Mouse (Mus musculus) cerebellum, postnatal 14 days (tissue): ENCODE results near the gene Accsl.
A peak's percentile ranks its signal among the peaks of the same experiment; 100 is the strongest.

Source experiments
- DNase-seq, 2 experiments: peaks; one replicate each; pipeline ENCODE4 v3.0.0; 2021; ENCODE audit warnings: mixed read lengths in 2 of 2

Gene Accsl

DNA sequence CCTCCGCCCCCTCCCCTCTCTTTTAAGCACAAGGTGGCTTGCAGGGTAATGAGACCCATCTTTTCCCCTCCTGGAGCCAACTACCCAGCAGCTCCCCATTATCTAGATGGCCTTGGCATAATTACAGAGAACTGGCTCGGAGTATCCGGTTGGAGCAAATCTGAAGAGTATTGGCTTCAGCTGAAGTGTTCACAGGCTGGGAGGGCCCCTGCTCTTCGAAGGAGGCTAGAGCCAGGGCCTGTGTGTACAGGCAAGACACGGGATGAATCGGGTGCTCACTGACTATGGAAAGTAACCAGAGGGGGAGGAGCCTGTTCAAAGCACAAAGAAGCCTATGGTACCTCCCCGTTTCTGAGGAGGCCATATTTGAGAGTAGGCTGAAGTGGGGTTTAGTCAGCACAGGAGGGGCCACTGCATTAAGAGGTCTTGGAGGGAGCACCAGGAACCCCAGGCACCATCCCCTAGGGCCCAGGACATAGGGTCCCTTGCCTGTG lies at the start of gene Accsl:
Gene Accsl (minus strand): TSS at position 51 of the 494 bp plus-strand sequence.
- DNase-seq = no peak

DNA sequence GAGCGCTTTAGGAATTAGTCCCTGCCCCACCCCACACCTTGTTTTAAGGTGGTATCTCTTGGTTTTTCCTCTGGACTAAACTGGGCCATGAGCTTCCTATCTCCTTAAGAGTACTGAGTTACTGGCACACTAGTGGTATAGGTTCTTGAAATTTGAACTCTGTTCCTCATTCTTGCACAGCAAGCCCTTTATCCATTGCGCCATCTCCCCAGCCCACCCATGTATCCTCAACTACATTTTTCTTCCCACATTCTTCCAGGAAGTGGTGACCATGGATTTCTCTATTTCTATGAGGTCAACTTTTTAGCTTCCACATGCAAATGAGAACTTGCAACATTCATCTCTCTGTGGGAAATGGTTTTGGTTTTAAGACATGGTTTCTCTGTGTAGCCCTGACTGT lies 44.6 kb upstream of the Accsl start:
- DNase-seq = no peak

DNA sequence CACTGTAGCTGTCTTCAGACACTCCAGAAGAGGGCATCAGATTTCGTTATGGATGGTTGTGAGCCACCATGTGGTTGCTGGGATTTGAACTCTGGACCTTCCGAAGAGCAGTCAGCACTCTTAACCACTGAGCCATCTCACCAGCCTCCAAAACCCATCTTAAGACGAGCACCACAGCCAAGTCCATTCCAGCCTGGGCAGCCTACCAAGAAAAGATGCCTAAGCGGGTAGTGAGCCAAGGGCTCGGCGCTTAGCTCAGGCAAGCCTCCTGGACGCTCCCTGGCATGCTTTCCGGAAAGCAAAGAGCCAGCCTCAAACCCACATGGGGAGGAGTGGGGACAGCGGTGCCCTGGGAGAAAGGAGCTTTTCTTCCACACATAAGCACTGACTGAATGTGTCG lies 43.0 kb upstream of the Accsl start:
- DNase-seq = peak; percentile 83 to 84

DNA sequence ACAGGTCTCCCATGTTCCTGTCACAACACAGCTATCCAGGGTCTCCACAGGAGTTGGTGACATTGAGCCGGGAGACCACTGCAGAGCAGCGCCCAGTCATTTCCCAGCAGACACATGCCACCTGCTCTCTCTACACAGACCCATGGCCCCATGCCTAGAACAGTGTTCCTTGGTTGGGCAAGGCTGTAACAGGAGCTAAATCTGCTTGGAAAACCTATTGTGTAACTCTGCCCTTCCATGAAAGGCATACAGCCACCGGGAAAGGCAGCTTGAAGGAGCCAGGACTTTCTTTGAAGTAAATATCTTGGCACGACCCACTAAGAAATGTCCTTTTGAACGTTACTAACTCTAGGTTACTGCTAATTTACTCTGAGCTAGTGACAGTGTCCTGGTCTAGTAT lies 40.8 kb upstream of the Accsl start:
- DNase-seq = peak in 1 of 2 experiments; percentile 35

DNA sequence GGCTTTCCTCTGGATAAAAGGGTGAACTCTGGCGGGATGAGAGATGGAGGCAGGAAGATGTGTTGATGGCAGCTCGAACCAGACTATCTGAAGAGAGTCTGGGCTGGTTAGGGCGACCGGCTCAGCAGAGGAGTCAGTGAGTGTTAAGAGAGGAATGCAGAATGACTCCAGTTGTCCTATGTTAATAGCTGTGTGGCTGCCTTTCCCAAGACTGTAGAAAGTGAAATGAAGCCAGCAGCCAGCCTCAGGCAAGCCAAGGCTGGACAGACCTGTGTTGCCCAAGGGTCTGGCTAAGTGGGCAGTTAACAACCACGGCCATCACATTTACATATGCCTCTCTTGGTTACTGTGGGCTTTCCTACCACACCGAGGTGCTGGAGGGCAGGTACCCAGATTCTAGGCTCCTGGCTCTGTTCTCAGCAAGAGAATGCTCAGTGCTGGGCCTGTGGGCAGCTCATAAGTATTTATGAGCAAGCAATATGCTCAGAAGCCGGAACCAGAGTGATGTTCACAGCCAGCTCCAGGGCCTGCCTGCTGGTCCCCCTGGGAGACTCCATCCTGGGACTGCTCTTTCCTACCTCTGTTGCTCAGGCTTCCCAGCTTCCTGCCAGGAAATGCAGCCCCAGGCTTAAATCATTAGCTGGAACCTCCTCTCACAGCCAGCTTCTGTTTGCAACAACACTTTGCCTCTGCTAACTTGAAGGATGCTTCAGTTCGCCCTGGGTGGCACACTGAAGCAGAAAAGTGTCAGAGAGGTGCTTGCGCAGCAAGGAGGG lies 38.8 kb upstream of the Accsl start:
- DNase-seq = no peak

DNA sequence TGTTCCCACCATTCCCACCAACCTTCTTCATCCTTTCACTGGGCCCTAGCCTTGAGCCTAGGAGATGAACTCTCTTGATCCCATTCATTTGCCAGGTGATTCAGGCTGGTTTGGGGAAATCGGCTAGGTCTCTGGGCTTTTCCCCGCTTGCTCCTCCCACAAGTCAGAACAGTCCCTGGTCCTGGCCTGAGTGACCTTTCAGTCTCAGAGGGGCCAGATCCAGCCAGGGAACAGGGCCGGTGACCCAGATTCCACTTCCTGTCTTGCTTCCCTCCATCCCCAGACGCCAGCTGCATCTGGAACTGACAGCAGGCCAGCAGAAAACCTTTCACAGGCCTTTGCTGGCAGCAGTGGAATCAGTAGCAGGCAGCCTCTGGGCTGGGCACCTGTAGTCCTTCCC lies 37.4 kb upstream of the Accsl start:
- no peak for DNase-seq

DNA sequence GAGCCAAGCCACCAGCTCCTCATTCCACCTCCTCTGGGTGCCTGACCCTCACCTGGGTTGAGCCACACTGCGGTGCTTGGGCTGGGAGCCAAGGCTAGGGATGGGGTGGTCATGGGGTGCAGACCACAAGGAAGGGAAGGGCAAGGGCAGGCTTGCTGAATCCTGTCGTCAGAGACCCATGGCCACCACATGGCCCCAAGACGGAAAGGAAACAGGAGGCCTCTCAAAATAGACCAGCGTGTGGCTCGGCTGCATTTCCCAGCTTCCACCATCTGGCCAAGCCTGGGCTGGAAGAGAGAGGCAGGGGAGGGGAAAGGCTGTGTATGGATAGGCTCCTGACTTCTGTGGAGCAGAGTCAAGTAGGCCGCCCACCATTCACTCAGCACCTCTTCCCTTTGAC lies 34.5 kb upstream of the Accsl start:
- peak; percentile 25 to 39 for DNase-seq

DNA sequence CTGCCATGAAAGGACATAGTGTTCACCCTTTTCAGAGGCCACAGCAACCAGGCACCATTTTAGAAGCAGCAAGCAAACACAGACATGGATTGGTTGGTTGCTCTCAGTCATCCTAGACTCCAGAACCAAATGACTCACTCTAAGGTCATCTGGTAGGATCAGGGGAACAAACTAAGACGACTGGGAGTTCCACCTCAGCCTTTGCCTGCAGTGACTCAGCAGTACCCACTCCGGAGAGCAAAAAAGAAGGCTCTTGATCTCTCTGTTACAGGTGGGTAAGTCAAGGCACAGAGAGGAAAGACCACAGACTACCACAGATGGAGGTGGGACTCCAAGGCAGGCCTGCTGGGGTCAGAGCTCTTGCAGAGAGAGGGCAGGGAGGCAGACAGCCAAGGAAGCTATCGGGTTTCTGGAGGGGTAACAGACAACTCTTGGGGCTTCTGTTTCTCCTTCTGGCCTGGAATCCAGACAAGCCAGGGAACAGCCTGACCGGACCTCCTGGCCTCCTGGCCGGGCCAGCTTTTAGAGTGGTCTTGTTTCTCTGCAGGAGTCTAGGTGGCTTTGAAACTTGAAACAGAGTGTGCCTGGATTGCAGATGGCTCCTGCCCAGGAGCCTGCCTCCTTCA lies 33.8 kb upstream of the Accsl start:
- no peak for DNase-seq

DNA sequence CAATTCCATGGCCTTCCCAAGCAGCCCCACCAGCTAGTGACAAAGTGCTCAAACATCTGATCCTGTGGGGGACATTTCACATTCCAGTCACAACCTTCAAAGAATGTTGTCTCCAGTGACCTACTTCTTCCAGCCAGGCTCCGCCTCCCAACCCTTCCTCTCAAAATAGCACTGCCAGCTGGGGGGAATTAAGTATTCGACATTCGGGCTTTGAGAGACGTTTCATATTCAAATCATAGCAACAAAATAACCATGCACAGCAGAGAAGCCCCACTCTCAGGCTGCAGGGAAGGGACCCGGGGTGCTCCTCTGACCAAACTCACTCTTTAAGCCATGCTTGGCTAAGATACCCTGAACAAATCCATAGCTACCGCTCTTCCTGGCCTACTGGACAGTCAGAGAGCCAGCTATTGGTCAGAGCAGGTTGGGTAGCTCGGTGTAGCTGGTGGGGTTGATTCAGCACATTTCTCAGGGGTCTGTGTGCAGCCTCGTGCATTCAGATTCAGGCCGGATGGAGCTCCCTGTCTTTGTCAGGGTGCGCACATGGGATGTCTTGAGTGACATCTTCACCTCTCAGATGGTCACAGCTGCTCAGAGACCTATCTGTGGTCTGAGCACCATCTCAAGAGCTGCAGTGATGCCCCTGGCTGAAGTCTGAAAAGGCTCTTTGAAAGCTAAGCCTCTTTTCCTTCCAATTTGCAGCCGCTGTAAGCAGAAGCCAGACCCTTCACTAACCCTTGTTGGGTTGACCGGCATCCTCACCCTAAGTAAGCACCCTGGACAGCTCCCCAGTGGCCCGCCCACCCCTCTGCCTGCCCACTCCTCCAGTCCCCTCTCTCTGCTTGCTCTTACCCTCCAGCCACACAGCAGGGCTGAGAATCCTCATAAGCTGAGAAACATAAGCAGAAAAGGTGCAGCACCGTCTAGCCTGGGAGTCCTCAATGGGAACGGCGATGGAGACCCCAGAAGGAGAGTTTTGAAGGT lies 30.7 kb upstream of the Accsl start:
- DNase-seq = no peak

DNA sequence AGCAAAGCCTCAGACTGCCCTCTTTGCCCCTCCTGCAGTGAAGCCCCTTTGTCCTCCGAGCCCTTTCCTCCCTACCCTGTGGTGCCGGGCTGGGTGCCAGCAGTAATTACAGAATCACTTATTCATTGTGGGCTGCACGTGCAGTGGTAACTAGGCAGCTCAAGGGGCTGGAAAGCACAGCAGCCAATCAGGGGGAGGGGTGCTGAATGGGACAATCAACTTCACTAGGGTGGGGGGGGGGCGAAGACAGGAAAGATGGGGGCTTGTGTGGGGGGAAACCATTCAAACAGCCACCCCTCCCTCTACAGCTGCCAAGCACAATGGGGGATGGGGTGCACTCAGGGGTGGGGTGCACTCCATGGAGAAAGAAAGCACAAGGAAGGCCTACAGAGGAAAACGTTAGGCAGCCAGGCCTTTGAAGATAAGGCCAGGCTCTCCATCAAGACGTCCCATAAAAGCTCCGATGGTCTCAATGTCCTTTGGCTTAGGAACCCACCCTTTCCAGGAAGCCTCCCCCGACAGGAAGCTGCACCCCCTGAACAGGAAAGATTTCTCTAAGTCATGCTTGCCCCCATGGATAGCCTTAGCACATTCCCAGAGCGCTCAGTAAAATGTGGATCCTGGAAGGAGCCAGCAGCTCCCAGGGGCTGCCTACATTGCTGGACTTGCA lies 22.8 kb upstream of the Accsl start:
- DNase-seq = peak; percentile 37 to 68

DNA sequence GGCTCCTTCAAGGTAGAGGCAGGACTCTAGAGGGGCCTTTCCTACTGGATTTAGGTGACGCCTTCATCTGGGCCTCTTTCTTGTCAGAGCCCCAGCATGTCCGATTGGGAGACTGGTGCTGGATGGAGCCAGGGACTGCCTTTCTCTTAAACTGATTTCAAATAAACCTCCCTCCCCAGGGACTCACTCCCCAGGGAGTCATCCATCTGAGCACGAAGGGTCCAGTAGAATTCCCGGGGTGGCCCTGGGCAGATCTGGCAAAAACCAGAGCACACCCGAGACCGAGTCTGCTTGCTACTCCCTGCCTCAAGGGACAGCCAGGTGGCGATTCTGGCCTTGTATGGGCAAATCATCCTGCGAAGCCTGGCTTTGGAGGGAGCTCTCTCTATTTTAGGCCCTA lies 21.2 kb upstream of the Accsl start:
- no peak for DNase-seq

DNA sequence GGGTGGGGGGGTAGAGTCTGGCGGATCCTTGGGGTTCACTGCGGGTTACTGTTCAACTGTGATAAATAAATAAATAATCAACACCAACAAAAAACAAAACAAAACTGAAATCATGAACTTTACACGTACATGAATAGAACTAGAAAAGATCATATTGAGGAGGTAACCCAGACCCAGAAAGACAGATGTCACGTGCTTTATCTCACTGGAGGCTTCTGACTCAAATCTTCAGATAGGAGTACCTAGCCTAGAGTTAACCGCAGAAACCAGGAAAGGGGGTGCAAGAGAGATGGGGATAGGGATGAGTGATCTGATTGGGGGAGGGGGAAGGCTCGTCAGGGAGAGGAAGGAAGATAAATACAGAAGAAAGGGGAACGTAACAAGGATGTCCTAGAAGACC lies 20.1 kb upstream of the Accsl start:
- no peak for DNase-seq

DNA sequence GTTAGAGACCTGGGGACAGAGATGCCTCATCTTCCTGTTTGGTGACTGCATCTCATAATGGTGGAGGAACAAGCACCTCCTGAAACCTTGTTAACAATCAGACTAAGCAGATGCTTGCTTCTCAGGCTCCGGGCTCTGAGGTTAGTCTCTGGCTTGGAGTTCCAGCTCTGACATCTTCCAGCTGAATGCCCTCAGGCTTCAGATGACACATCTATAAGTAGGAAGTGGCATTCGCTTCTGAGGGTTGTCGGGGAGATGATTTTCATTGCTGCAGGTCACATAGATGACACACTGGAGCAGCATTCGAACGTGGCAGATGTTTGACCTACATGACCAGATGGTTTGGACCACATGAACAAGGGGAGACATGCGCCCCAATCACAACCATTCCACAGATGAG lies 19.4 kb upstream of the Accsl start:
- no peak for DNase-seq

DNA sequence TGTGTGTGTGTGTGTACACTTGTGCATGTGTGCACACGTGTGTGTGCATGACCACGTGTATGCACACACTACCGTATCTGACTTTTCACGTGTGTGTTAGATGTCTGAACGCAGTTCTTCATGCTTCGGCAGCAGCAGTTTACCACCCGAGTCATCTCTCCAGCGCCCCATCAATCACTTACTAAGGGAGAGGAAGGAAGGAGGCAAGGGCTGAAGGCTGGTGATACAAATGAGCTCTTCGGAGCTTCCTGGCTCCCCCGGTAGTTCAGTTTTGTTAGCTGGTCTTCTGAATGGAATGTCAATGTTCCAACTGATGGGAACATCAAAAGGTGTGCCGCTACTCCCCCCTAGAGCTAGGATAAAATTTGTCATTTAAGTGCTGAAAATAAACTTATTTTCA lies 18.3 kb upstream of the Accsl start:
- DNase-seq = no peak

DNA sequence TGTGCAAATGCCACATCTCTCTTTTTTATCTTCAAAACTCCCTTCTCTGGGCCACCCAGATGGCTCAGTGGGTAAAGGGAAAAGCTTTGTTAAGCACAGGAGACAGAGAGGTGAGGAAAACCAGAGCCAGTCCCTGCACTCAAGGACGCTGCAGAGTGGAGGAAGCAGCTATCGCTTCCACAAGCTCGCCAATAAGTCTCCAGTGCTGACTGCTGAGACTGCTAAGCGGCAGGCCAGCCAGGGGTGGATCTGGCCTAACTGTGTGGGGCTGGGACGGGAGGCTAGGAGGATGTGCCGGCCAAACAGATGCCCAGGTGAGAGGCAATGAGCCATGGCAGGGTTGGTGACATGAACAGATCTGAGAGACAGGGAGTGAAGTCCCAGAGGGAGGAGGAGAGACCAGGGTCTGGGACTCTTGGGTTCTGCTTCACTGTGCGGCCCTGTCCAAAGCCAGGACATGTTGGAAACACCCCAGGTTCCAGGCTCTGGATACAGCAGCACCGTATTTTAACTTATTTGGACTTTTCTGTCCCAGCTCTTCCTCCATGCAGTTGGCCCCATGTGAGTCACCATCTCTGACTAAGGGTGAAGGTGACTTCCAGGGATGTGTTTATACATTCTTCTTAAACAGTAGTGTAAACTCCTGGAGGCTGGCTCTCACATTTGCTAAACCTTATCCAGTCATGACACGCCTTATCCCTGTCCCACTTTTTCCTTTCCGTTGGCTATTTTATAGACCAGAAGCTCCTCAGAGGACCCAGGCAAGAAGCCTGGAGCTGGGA lies 17.2 kb upstream of the Accsl start:
- DNase-seq = no peak

DNA sequence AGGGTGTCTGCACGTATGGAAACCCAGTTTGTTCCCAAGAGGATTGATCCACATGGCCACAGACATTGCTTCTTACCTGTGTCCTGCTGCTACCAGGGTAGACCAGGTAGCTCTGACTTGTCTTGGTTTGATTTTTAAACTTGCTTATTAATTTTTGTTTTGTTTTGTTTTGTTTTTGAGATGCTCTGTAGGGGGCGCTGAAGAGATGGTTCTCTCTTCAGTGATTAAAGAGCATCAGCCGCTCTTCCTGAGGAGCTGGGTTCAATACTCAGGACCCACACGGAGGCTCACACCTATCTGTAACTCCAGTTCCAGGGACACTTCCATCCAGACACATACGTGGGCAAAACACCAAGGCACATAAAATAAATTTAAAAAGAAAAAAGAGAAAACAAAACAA lies 14.1 kb upstream of the Accsl start:
- DNase-seq = no peak

DNA sequence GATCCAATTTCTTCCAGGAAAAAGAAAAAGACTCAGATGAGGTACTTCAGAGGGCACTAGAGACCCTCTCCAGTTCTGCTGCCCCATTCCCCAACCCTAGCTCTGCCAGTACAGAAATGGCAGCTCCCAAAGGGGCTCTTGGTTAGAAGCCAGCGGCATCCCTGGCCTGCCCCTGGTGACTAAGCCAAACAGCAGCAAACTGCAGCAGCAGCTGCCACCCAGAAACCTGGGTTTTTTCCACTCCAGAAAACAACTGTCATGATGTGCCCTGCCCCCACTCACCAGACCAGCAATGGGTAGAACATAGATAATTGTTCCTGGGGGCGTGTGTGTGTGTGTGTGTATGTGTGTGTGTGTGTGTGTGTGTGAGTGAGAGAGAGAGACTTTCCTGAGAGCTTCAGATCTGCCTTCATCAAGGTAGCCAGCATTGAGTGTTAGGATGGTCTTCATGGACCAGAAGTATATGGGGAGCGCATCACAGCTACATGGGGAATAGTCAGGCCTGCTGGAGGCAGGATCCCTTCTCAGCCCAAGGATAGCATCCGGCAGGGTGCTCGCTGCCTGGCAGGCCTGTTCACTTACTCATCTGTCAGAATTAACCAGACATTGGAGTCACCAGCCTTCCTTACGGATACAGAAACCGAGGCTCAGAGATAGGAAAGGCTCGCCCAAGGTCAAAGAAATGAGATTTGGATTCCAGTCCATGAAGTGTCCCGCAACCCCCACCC lies 12.8 kb upstream of the Accsl start:
- no peak for DNase-seq

DNA sequence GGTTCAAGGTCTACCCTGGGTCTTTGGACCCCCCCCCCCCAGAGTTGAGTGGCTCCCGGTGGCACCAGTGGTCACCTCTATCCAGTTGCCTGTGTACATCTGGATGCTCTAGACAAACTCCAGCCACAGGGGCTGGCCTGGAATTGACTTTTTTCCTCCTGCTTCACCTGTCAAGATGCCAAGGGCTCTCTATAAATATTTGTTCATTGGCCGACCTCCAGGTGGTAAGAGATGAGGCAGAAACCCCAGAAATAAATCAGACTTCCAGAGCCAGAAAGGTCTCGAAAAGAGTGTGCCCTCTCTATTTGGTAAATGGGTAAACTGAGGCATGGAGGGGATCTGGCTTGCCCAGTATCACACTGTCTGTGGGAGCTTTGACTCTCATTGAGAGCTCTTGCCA lies 12.0 kb upstream of the Accsl start:
- DNase-seq = no peak

DNA sequence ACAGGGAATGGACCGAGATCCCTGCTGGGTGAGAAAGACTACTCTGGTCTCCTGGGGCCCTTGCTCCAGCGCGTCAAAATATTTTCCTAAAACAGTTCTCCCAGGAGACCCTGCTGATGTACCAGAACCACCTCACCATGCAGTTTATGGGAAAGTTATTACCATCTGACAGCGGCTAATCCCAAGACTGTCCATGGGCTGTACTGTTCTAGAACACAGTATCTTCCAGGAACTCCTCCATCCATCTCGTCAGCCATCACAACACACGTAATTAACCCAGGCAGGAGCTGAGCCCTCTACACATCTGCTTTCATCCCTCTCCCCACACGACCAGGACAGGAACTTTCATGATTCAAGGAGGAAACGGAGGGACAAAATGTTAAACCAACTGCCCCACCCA lies 11.5 kb upstream of the Accsl start:
- no peak for DNase-seq

DNA sequence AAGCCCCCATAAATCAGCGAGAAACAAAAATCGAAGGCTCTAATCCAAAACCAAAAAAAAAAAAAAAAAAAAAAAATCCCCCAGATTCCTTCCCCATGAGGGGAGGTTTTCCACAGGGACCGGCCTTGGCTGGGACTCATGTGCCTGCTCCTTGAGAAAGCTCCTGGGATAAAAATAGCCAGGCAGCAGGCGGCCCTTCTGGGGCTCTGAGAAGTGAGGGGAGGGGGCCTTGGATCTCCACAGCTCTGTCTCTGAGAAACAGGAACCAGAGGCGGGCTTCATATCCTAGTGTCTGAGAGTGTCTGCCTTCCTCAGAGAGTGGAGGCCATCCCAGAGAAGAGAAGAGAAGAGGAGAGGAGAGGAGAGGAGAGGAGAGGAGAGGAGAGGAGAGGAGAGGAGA lies 8.0 kb upstream of the Accsl start:
- no peak for DNase-seq

DNA sequence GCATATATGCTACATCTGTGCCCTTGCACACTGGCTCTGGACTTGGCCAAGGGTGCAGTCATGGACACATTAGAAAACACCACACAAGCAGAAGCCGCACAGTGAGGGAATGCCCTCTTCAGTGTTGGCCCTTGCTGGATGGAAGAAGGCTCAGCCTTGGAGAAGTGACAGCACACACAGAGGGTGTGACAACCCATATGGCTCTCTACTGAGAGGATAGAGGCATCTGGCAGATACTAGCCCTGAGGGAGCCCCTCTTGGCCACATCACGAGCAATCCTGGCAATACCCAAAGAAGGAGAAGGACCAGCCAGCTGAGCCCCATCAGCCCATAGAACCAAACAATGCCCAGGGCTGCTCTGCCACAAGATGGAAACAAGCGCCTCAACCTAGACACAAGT lies 5.6 kb upstream of the Accsl start:
- DNase-seq = peak; percentile 43 to 54

DNA sequence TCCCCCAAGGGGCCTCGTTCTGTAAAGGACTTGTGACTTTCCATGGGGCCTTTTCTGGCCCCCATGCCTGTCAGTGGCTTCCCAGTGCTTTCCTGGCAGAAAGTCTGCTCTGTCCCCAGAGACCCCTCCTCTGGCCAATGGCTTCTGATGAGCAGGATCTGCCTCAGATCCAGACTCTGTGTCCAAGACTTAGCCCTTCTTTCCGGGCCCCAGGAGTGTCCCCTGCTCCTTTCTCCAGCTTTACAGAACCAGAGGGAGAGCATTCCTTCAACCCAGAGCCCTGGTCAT lies 5.2 kb upstream of the Accsl start:
- no peak for DNase-seq
